Mouse (Mus musculus) hindbrain, embryonic 15.5 days (tissue): ENCODE measurements around the gene Rpl37a. TPM values are rescaled to one million over a fixed set of nuclear protein-coding genes. Genes with fewer than 3 reads are reported as not detected.
A peak's percentile ranks its signal among the peaks of the same experiment; 100 is the strongest.

Experiments
- ATAC-seq: fragments of 200-750 bp; cut with Nextera tagmentation; 2 replicates; pipeline ENCODE4 v1.8.0; 2017; ENCODE audit warnings: low read depth, moderate number of reproducible peaks, moderate TSS enrichment; ENCODE audit not compliant: low FRiP score
- H3K27ac ChIP-seq: fragments of 300-500 bp; sonication (generic); replicated peaks from 2 replicates; pipeline ENCODE4 v1.5.1; 2015; ENCODE audit warnings: mild to moderate bottlenecking, inconsistent platforms
- H3K27me3 ChIP-seq: fragments of 300-500 bp; sonication (generic); 2 replicates; pipeline ENCODE4 v1.6.1; 2015; ENCODE audit warnings: control low read depth, inconsistent platforms
- H3K36me3 ChIP-seq: fragments of 300-500 bp; sonication (generic); 2 replicates; pipeline ENCODE4 v1.6.1; 2015; ENCODE audit warnings: control low read depth, inconsistent platforms
- H3K4me1 ChIP-seq: fragments of 300-500 bp; sonication (generic); replicated peaks from 2 replicates; pipeline ENCODE4 v1.6.1; 2015; ENCODE audit warnings: control low read depth, inconsistent platforms
- H3K4me2 ChIP-seq: fragments of 300-500 bp; sonication (generic); 2 replicates; pipeline ENCODE4 v1.6.1; 2015; ENCODE audit warnings: moderate library complexity, mild to moderate bottlenecking, inconsistent platforms
- H3K4me3 ChIP-seq: fragments of 300-500 bp; sonication (generic); 2 replicates; pipeline ENCODE4 v1.5.1; 2015; ENCODE audit warnings: mild to moderate bottlenecking, inconsistent platforms
- H3K9ac ChIP-seq: fragments of 300-500 bp; sonication (generic); 2 replicates; pipeline ENCODE4 v1.6.1; 2015; ENCODE audit warnings: inconsistent platforms
- H3K9me3 ChIP-seq: fragments of 300-500 bp; sonication (generic); 2 replicates; pipeline ENCODE4 v1.6.1; 2016; ENCODE audit warnings: control low read depth, inconsistent platforms
- WGBS: fragments of 180-500 bp; shearing (Covaris S2); methylation state at CpG from one replicate; pipeline ENCODE4 v1.1.7; 2015; 5-methylcytosine and 5-hydroxymethylcytosine counted together
- polyA plus RNA-seq: library from polyadenylated mRNA; unstranded; fragments of >200 nt; fragmentation: Nextera tagmentation; extraction: Ambion mirVana; gene quantifications from 2 replicates; pipeline ENCODE4 v1.2.1, GENCODE M21; 2015

Gene Rpl37a
- 919 and 1,034 TPM in 2 replicates for polyA plus RNA-seq

- Histone ChIP-seq H3K36me3 (peaks cover 30% of the 10 kb centered on the region), H3K9me3 (no peaks in the 10 kb centered on the region), H3K27me3 (no peaks in the 10 kb centered on the region), H3K9ac (peak within 1 kb of the TSS; percentile 85), H3K4me3 (peak within 1 kb of the TSS; percentile 62), H3K27ac (peak within 1 kb of the TSS; percentile 89), H3K4me2 (peak within 1 kb of the TSS; percentile 82), H3K4me1 (peaks cover 25% of the 10 kb centered on the region)
- WGBS: 2% methylated on average over 68 of the region's 68 CpGs
- ATAC-seq: peak; percentile 94
Measured at GRCm38 (mm10) chr1:72710753-72711653, at the start of gene Rpl37a. TSS of gene Rpl37a (plus strand) at chr1:72711290.

DNA sequence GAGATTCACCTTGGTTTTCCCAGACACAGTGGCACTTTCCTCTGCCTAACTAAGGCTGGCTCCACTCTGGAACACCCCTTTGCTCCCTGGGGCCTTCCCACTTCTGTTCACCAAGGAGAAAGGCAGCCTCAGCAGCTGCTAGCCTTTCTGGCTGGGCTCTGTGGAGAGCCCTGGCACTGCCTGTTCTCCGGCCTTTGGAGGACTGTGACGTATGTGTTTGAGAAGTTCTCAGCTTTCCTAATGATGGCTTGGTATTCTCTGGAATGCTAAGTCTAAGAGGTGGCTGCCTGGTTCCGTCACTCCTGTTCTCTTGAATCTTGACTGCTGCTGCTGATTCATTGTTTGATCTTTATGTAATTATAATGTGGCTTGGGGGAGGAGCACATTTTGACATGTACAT is 38.0 kb upstream of the Rpl37a start:
- no peak overlapping the region for H3K27ac ChIP-seq
- H3K27me3 ChIP-seq: no peaks in the 10 kb centered on the region
- no peaks in the 10 kb centered on the region for H3K4me1 ChIP-seq
- no peaks in the 10 kb centered on the region for H3K36me3 ChIP-seq
- no peak overlapping the region for H3K9ac ChIP-seq
- 57% methylated on average over 3 of the region's 3 CpGs for WGBS
- no peaks in the 10 kb centered on the region for H3K9me3 ChIP-seq
- ATAC-seq: no peak
- no peak overlapping the region for H3K4me3 ChIP-seq
- H3K4me2 ChIP-seq: no peak overlapping the region

DNA sequence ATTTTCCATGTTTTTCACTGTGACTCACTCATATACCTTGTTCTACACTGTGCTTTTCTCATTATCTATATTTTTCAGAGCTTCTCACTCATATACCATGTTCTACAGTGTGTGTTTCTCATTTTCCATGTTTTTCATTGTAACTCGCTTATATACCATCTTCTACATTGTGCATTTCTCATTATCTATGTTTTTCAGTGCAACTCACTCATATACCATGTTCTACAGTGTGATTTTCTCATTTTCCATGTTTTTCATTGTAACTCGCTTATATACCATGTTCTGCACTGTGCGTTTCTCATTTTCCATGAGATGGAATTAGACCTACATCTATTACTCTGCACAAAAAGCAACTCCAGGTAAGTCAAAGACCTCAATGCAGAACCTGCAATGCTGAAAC is 14.8 kb upstream of the Rpl37a start:
- 51% methylated on average over 3 of the region's 3 CpGs for WGBS
- Histone ChIP-seq H3K9ac (no peak overlapping the region), H3K27ac (no peak overlapping the region), H3K4me3 (no peak overlapping the region), H3K36me3 (no peaks in the 10 kb centered on the region), H3K4me2 (no peak overlapping the region), H3K4me1 (no peaks in the 10 kb centered on the region), H3K27me3 (no peaks in the 10 kb centered on the region), H3K9me3 (no peaks in the 10 kb centered on the region)
- no peak for ATAC-seq

- Histone ChIP-seq H3K36me3 (no peaks in the 10 kb centered on the region), H3K27me3 (no peaks in the 10 kb centered on the region), H3K9ac (no peak overlapping the region), H3K4me1 (no peaks in the 10 kb centered on the region), H3K4me2 (no peak overlapping the region), H3K4me3 (no peak overlapping the region), H3K27ac (no peak overlapping the region), H3K9me3 (no peaks in the 10 kb centered on the region)
- no peak for ATAC-seq
- 48% methylated on average over 4 of the region's 4 CpGs for WGBS
Measured at GRCm38 (mm10) chr1:72698651-72699050, 12.4 kb upstream of the Rpl37a start.

DNA sequence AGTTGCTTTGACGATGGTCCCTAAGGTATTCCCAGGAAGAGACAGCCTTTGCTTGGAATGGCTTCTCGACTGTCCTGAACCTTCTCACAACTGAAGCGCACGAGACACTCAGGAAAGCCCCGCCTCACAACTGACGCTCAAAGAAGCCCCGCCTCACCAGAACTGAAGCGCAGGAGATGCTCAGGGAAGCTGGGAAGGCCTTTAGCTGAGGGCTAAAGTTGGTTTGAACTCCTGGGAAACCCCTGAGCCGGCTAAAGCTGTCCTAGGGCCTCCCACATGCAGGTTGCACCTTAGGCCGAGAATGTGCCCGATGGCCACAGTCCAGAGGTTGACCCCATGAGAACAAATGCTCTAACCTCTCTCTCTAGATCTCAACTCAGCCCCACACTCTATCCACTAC is 10.6 kb upstream of the Rpl37a start, which contains the start of gene Ankar:
Ankar (minus strand) TSS at position 101 of the 400 bp plus-strand sequence.
- no peaks in the 10 kb centered on the region for H3K4me1 ChIP-seq
- H3K4me2 ChIP-seq: no peak within 1 kb of the TSS
- WGBS: 84% methylated on average over 11 of the region's 11 CpGs
- ATAC-seq: no peak
- no peaks in the 10 kb centered on the region for H3K27me3 ChIP-seq
- H3K9ac ChIP-seq: no peak within 1 kb of the TSS
- H3K27ac ChIP-seq: no peak within 1 kb of the TSS
- H3K36me3 ChIP-seq: no peaks in the 10 kb centered on the region
- no peak within 1 kb of the TSS for H3K4me3 ChIP-seq
- no peaks in the 10 kb centered on the region for H3K9me3 ChIP-seq

DNA sequence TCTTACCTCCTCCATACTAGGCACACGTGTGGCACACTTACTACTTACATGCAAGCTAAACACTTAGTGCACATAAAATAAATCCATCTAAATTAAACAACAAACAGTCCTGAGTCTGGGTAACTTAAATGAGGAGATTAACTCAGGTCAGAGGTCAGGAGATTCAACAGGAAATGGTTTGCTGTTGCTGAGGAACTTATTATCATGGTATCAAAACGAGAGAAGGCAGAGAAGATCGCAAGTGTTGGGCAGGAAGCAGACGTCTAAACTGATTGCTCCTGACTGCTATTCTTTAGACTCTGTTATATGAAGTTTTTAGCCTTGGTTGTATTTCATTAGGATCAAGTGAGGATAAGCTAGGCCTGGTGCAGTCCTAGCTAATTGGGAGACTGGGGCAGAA is 3.6 kb upstream of the Rpl37a start:
- H3K4me1 ChIP-seq: peaks cover 12% of the 10 kb centered on the region
- no peaks in the 10 kb centered on the region for H3K9me3 ChIP-seq
- 80% methylated on average over 4 of the region's 4 CpGs for WGBS
- no peak for ATAC-seq
- no peak overlapping the region for H3K4me2 ChIP-seq
- no peak overlapping the region for H3K4me3 ChIP-seq
- H3K9ac ChIP-seq: no peak overlapping the region
- H3K27me3 ChIP-seq: no peaks in the 10 kb centered on the region
- H3K36me3 ChIP-seq: 0 out of 2 replicates have a peak, but pooled peaks cover under 1% of the 10 kb centered on the region
- no peak overlapping the region for H3K27ac ChIP-seq

GRCm38 (mm10) chr1:72711684-72712083 is 594 bp downstream of the Rpl37a start:
- ATAC-seq: no peak
- Histone ChIP-seq H3K27me3 (no peaks in the 10 kb centered on the region), H3K36me3 (peaks cover 30% of the 10 kb centered on the region), H3K27ac (peak overlapping the region; percentile 89), H3K4me2 (peak overlapping the region; percentile 82), H3K4me3 (peak overlapping the region; percentile 62), H3K4me1 (peaks cover 25% of the 10 kb centered on the region), H3K9ac (peak overlapping the region; percentile 85), H3K9me3 (no peaks in the 10 kb centered on the region)
- under 1% methylated on average over 17 of the region's 17 CpGs for WGBS

DNA sequence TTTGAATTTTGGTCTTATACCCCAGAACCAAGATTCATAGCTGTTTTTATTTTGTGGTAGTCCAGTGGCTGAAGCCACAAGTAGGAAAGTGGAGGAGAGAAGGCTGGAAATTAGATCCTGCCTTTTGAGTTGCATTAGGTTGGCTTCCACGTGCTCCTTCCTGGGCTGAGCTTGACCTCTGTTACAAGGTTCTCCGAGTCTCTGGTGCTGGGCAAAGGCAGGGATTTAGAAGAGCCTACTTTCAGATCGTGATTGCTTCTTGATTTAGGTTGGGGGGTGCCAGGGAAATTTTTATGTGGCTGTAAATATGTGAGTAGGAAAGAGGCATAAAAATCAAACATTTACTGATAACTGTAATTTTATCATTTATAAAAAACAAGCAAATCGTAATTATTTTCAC is 3.5 kb downstream of the Rpl37a start:
- WGBS: 69% methylated on average over 4 of the region's 4 CpGs

DNA sequence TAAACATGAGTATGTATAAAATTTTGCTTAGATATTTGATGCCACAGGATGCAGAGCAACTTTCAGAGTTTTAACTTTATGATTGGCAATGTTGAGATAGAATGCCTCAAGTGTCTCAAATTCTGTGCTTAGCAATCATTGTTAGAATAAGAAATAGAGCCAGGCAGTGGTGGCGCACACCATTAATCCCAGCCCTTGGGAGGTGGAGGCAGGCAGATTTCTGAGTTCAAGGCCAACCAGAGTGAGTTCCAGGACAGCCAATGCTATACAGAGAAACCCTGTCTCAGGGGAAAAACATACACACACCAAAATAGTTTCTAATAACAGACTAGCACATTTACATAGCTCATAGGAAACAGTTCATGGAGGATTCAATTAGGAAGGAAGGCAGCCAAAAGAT is 4.0 kb downstream of the Rpl37a start:
- peaks cover 33% of the 10 kb centered on the region for H3K36me3 ChIP-seq
- WGBS: 96% methylated on average over 1 of the region's 1 CpGs

More for the DNA sequence above, 3.5 kb downstream of the Rpl37a start:
- H3K27ac ChIP-seq: no peak overlapping the region
- no peaks in the 10 kb centered on the region for H3K9me3 ChIP-seq
- no peak overlapping the region for H3K4me3 ChIP-seq
- H3K4me1 ChIP-seq: peaks cover 25% of the 10 kb centered on the region
- no peak overlapping the region for H3K9ac ChIP-seq
- ATAC-seq: no peak
- H3K4me2 ChIP-seq: no peak overlapping the region
- H3K27me3 ChIP-seq: no peaks in the 10 kb centered on the region
- peaks cover 33% of the 10 kb centered on the region for H3K36me3 ChIP-seq

GRCm38 (mm10) chr1:72715593-72716361 is 4.7 kb downstream of the Rpl37a start:
- Histone ChIP-seq H3K9ac (no peak overlapping the region), H3K9me3 (no peaks in the 10 kb centered on the region), H3K4me2 (no peak overlapping the region), H3K4me1 (peaks cover 23% of the 10 kb centered on the region), H3K36me3 (peaks cover 33% of the 10 kb centered on the region), H3K27ac (no peak overlapping the region), H3K4me3 (no peak overlapping the region), H3K27me3 (no peaks in the 10 kb centered on the region)
- 81% methylated on average over 3 of the region's 3 CpGs for WGBS
- ATAC-seq: no peak

More for the DNA sequence above, 4.0 kb downstream of the Rpl37a start:
- H3K4me2 ChIP-seq: no peak overlapping the region
- H3K27ac ChIP-seq: no peak overlapping the region
- H3K9ac ChIP-seq: no peak overlapping the region
- no peaks in the 10 kb centered on the region for H3K27me3 ChIP-seq
- no peaks in the 10 kb centered on the region for H3K9me3 ChIP-seq
- peaks cover 25% of the 10 kb centered on the region for H3K4me1 ChIP-seq
- H3K4me3 ChIP-seq: no peak overlapping the region
- ATAC-seq: no peak

DNA sequence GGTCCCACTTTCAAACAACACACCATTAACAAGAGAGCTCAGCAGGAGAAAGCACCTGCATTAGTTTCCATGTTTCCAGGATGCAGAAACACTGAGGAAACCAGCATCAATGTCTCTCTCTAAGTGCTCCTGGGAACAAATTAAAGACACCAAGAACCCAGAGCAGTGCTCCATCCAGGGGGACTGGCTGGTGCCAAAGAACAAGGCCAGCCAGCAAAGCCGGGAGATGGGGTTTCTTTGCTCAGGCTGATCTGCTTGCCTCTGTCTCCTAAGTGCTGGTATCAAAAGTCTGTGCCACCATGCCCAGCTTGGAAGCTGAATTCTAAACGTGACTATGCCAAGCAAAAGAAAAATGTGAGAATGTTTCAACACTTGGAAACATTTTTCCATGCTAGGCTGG is 5.3 kb downstream of the Rpl37a start:
- no peak overlapping the region for H3K27ac ChIP-seq
- H3K36me3 ChIP-seq: peaks cover 33% of the 10 kb centered on the region
- no peak overlapping the region for H3K4me3 ChIP-seq
- H3K4me1 ChIP-seq: peaks cover 23% of the 10 kb centered on the region
- no peak overlapping the region for H3K4me2 ChIP-seq
- H3K27me3 ChIP-seq: no peaks in the 10 kb centered on the region
- no peak overlapping the region for H3K9ac ChIP-seq
- ATAC-seq: no peak
- no peaks in the 10 kb centered on the region for H3K9me3 ChIP-seq
- WGBS: 43% methylated on average over 2 of the region's 2 CpGs

DNA sequence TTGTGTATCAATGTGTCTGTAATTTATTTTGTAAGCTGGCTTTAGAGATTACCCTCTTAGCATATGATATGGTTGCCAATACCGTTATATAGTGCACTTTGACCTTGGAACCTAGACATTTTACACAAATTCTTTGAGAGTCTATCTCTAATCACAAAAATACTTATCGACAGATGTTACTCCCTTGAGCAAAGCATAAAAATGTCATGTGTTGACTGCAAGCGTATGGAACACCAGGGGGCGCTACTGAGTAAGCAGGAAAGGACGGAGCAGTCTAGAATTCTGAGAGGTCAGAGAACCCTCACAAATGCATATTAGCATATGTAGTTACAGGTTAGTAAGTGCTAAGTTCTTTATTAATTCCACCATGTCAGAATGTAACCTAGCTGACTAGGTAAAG is 5.8 kb downstream of the Rpl37a start:
- ATAC-seq: no peak
- Histone ChIP-seq H3K4me2 (no peak overlapping the region), H3K9ac (no peak overlapping the region), H3K4me3 (no peak overlapping the region), H3K27me3 (no peaks in the 10 kb centered on the region), H3K36me3 (peaks cover 33% of the 10 kb centered on the region), H3K4me1 (peaks cover 20% of the 10 kb centered on the region), H3K27ac (no peak overlapping the region), H3K9me3 (no peaks in the 10 kb centered on the region)
- WGBS: 8% methylated on average over 5 of the region's 5 CpGs
